Mouse (Mus musculus): ENCODE results near the gene Ccdc125.

- TF ChIP-seq CTCF (conservative IDR thresholded peaks at IDR 0.05; ENCODE audit: insufficient read depth, insufficient read length, low read depth, low read length) (no peak), POLR2A (IDR thresholded peaks at IDR 0.05; ENCODE audit: low read depth, low read length) (no peak)
Measured at GRCm38 (mm10) chr13:100706206-100706605, 36.7 kb downstream of the Ccdc125 start.
